Mouse (Mus musculus): ENCODE measurements around the gene Gm4131. TPM values are rescaled to one million over a fixed set of nuclear protein-coding genes. Genes with fewer than 3 reads are reported as not detected.

Gene Gm4131
- not detected in 2 replicates for polyA plus RNA-seq (2012; ENCODE audit: low replicate concordance)

GRCm38 (mm10) chr14:62566821-62567220 lies at the start of gene Gm4131:
Gm4131 (minus strand) TSS chr14:62566921.

GRCm38 (mm10) chr14:62555309-62555829 lies 11.4 kb downstream of the Gm4131 start, which contains the start of gene Fam124a:
Fam124a (plus strand) TSS chr14:62555737.

GRCm38 (mm10) chr14:62456239-62456747 lies 110.4 kb downstream of the Gm4131 start, which contains the start of gene Gucy1b2:
Gucy1b2 (minus strand) TSS chr14:62456289.

Other genes with a start within 250 kb of the Gm4131 start
- gene Gucy1b2, start 110.6 kb downstream of the Gm4131 start, polyA plus RNA-seq (2012; ENCODE audit: low replicate concordance): not detected in 2 replicates
- gene Fam124a, start 11.2 kb downstream of the Gm4131 start, polyA plus RNA-seq (2012; ENCODE audit: low replicate concordance): 0.18 TPM in 1 of 2 replicates, not detected in the other
- gene Serpine3, start 96.7 kb upstream of the Gm4131 start, polyA plus RNA-seq (2012; ENCODE audit: low replicate concordance): not detected in 2 replicates
- gene Ints6, start 194.2 kb upstream of the Gm4131 start, polyA plus RNA-seq (2012; ENCODE audit: low replicate concordance): 12.4 and 21.5 TPM in 2 replicates